Mouse (Mus musculus) limb, embryonic 14.5 days (tissue): ENCODE data around the gene Zswim8. TPM values are rescaled to one million over a fixed set of nuclear protein-coding genes. Genes with fewer than 3 reads are reported as not detected.

Experiments
- ATAC-seq: fragments of 200-750 bp; cut with Nextera tagmentation; 2 replicates; pipeline ENCODE4 v1.8.0; 2017; ENCODE audit warnings: low read depth, moderate number of reproducible peaks, moderate TSS enrichment; ENCODE audit not compliant: low FRiP score
- DNase-seq: peaks from one replicate; pipeline ENCODE4 v3.0.0-alpha.2; 2015; ENCODE audit warnings: low spot score
- H3K27ac ChIP-seq: fragments of 300-500 bp; sonication (generic); replicated peaks from 2 replicates; pipeline ENCODE4 v1.5.1; 2014; ENCODE audit warnings: low read depth, mild to moderate bottlenecking, low read length, moderate library complexity, mixed read lengths
- H3K27me3 ChIP-seq: fragments of 300-500 bp; sonication (generic); 2 replicates; pipeline ENCODE4 v1.6.1; 2014; ENCODE audit warnings: low read length, mixed read lengths; ENCODE audit not compliant: control insufficient read depth, insufficient read depth
- H3K36me3 ChIP-seq: fragments of 300-500 bp; sonication (generic); 2 replicates; pipeline ENCODE4 v1.6.1; 2014; ENCODE audit warnings: mild to moderate bottlenecking, low read length, moderate library complexity, mixed read lengths; ENCODE audit not compliant: control insufficient read depth, insufficient read depth
- H3K4me1 ChIP-seq: fragments of 300-500 bp; sonication (generic); 2 replicates; pipeline ENCODE4 v1.6.1; 2014; ENCODE audit warnings: antibody characterized with exemption, low read length, mixed read lengths; ENCODE audit not compliant: control insufficient read depth, insufficient read depth
- H3K4me2 ChIP-seq: fragments of 300-500 bp; sonication (generic); replicated peaks from 2 replicates; pipeline ENCODE4 v1.6.1; 2014; ENCODE audit warnings: low read depth, mild to moderate bottlenecking, low read length, moderate library complexity; ENCODE audit not compliant: severe bottlenecking
- H3K4me3 ChIP-seq: fragments of 300-500 bp; sonication (generic); replicated peaks from 2 replicates; pipeline ENCODE4 v1.5.1; 2014; ENCODE audit warnings: low read length
- H3K9ac ChIP-seq: fragments of 300-500 bp; sonication (generic); 2 replicates; pipeline ENCODE4 v1.6.1; 2014; ENCODE audit warnings: mild to moderate bottlenecking, low read depth, low read length, moderate library complexity; ENCODE audit not compliant: severe bottlenecking
- H3K9me3 ChIP-seq: fragments of 300-500 bp; sonication (generic); 2 replicates; pipeline ENCODE4 v1.6.1; 2016; ENCODE audit warnings: low read length; ENCODE audit not compliant: control insufficient read depth
- POLR2A ChIP-seq: fragments of 200-500 bp; IDR thresholded peaks from 2 replicates; pipeline ENCODE4 v1.8.0; 2012; ENCODE audit warnings: inconsistent platforms, mild to moderate bottlenecking, moderate library complexity, borderline replicate concordance; ENCODE audit not compliant: insufficient read depth, insufficient read length; ENCODE audit errors: extremely low read depth
- WGBS: fragments of 180-500 bp; shearing (Covaris S2); extraction: QIAGEN DNeasy Blood & Tissue Kit; methylation state at CpG from one replicate; pipeline ENCODE4 v1.1.7; 2014; 5-methylcytosine and 5-hydroxymethylcytosine counted together
- polyA plus RNA-seq, 2 experiments: library from polyadenylated mRNA; depleted of rRNA in 1 of 2; stranded (reverse) in 1 of 2; unstranded in 1 of 2; fragments of >200 nt; fragmentation: Nextera tagmentation in 1 of 2; extraction: Ambion mirVana in 1 of 2; gene quantifications; 2 replicates each; pipeline versions ENCODE4 v1.2.1 to v1.2.3; 2012 to 2014

Gene Zswim8
- polyA plus RNA-seq, 2 experiments, result 38.9 to 195 TPM

DNA sequence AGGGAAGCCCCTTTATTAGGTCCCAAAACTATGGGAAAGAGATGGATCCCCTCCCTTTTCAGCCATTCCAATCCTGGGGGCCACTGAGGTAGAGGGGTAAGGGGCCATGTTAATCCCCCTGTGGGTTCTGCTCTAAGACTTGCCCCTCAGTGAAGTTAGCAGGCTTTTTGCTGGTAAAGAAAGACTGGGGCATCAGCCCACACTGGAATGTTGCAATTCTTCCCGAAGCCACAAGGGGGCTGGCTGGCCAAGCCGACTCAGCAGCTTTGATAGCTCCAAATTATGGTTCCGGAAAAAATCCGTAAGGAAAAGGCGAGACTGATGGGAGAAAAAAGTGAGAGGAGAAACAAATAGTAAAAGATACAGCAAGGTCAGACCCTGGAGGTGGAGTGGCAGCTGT, 16.7 kb downstream of the Zswim8 start:
- WGBS, result 23% methylated on average over 5 of the region's 5 CpGs

DNA sequence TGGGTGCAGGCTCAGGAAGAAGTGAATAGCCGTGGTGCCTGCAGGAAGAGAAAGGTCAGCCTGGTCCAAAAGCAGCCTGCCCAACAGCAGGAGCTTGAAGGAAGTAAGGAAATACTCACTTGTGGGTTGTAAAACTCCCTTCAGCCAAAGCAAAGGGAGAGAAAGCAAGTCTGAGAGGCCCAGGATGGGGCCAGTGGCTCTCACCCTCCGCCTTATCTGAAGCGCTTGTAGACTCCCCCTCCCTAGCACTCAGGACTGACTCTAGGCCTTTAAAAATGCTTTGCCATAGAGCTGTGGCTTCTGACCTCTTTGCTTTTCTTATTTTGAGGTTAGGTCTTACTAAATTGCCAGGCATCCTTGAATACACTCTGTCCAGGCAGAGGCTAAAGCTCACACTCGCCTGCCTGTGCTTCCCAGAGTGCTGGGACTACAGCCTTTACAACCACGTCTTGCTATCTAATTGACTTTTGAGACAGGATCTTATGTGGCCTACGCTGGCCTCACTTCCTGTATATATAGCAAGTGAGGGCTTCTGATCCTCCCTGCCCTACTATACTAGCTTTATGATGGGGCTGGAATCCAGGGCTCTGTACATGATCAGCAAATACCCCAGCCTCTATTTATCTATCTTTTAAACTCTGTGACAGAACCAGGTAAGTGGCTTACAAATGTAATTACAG, 18.4 kb downstream of the Zswim8 start:
- peaks cover 94% of the 10 kb centered on the region for H3K36me3 ChIP-seq
- no peak overlapping the region for H3K4me2 ChIP-seq
- WGBS, result 76% methylated on average over 6 of the region's 6 CpGs
- H3K27ac ChIP-seq, result no peak overlapping the region
- no peak for TF ChIP-seq POLR2A
- no peaks in the 10 kb centered on the region for H3K27me3 ChIP-seq
- ATAC-seq (no peak), DNase-seq (no peak)
- H3K9me3 ChIP-seq, result no peaks in the 10 kb centered on the region
- no peaks in the 10 kb centered on the region for H3K4me1 ChIP-seq
- no peak overlapping the region for H3K9ac ChIP-seq
- H3K4me3 ChIP-seq, result no peak overlapping the region

More for the DNA sequence above, 16.7 kb downstream of the Zswim8 start:
- no peaks in the 10 kb centered on the region for H3K4me1 ChIP-seq
- no peak overlapping the region for H3K27ac ChIP-seq
- no peaks in the 10 kb centered on the region for H3K9me3 ChIP-seq
- peaks cover 95% of the 10 kb centered on the region for H3K36me3 ChIP-seq
- DNase-seq (peak; percentile 68), ATAC-seq (no peak)
- no peak overlapping the region for H3K4me3 ChIP-seq
- no peak overlapping the region for H3K4me2 ChIP-seq
- H3K27me3 ChIP-seq, result no peaks in the 10 kb centered on the region
- no peak for TF ChIP-seq POLR2A
- no peak overlapping the region for H3K9ac ChIP-seq

DNA sequence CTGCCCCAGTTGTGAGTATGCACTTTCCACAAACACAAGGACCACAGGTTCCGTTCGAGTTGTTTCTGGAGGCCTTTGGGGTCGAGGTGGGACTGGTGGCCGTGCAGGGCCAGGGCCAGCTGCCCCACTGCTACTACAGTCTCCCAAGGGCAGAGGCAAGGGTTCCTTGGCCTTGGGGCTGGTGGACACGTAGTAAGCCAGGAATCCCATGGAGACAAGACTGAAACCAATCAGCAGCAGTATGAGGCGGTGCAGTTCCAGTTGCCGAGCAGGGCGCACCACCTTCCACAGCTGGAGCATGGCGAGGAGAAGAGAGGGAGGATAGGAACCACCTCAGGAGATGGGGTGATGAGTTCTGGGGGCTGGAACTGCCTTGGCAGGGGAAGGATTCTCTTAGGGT, 22.5 kb downstream of the Zswim8 start:
- no peak for TF ChIP-seq POLR2A
- 94% methylated on average over 9 of the region's 9 CpGs for WGBS
- no peak for ATAC-seq

GRCm38 (mm10) chr14:20730853-20731602, 23.7 kb downstream of the Zswim8 start:
- Histone ChIP-seq H3K4me3 (no peak overlapping the region), H3K9ac (no peak overlapping the region), H3K27me3 (no peaks in the 10 kb centered on the region), H3K4me1 (no peaks in the 10 kb centered on the region), H3K36me3 (peaks cover 64% of the 10 kb centered on the region), H3K4me2 (no peak overlapping the region), H3K9me3 (no peaks in the 10 kb centered on the region), H3K27ac (no peak overlapping the region)
- no peak for TF ChIP-seq POLR2A
- ATAC-seq (no peak), DNase-seq (no peak)
- 83% methylated on average over 9 of the region's 9 CpGs for WGBS

More for the DNA sequence above, 22.5 kb downstream of the Zswim8 start:
- H3K9ac ChIP-seq, result no peak overlapping the region
- no peak overlapping the region for H3K27ac ChIP-seq
- H3K4me2 ChIP-seq, result no peak overlapping the region
- peaks cover 69% of the 10 kb centered on the region for H3K36me3 ChIP-seq
- H3K27me3 ChIP-seq, result no peaks in the 10 kb centered on the region
- H3K4me1 ChIP-seq, result no peaks in the 10 kb centered on the region
- no peaks in the 10 kb centered on the region for H3K9me3 ChIP-seq
- no peak overlapping the region for H3K4me3 ChIP-seq
- DNase-seq, result no peak

DNA sequence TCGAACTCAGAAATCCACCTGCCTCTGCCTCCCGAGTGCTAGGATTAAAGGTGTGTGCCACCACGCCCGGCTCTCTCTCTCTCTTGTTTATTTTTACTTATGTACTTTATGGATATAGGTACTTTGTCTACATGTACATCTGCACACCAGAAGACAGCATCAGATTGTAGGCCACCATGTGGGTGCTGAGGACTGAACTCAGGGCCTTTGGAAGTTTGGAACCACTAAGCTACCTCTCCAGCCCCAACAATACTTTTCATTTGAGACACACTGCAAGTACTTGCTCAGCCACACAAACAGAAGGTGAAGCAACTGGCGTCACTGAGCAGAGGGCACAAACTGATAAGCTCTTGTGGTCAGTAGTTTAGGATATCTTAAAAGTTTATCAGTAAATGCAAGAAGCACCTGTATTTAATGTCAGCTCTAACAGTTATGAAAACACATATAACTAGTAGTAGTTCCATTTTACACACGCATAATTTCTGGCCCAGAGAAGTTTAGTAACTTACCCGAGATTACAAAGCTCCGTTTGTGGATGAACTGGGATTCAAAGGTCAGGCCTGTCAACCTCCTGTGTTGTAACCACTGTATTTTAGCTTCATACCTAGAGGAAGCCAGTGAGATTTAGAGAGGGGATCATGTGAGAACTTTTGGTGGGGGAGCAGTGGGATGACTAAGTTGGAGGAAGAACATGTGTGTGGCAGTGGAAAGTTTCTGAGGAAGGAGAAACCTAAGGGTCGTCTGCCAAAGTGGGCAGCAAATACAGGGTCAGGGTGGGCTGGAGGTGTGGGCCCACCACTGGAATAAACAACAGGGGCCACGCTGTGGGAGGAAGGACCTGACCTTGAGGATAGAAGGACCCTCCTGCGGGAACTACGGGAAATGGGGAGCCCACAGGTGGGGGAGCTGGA, 25.9 kb downstream of the Zswim8 start:
- Histone ChIP-seq H3K4me3 (peak overlapping the region; percentile 80), H3K9ac (peak overlapping the region; percentile 93), H3K27me3 (no peaks in the 10 kb centered on the region), H3K9me3 (no peaks in the 10 kb centered on the region), H3K36me3 (peaks cover 61% of the 10 kb centered on the region), H3K27ac (peak overlapping the region; percentile 92), H3K4me1 (no peaks in the 10 kb centered on the region), H3K4me2 (peak overlapping the region; percentile 84)
- ATAC-seq, result no peak
- DNase-seq, result no peak
- 51% methylated on average over 12 of the region's 12 CpGs for WGBS
- no peak for TF ChIP-seq POLR2A
